Mouse (Mus musculus) brain, embryonic 18.5 days (tissue): ENCODE results near the gene Isoc2b.
A peak's percentile ranks its signal among the peaks of the same experiment; 100 is the strongest.
"Not testable (repeated sequence)": the region's sequence is repeated elsewhere in the genome, so short reads cannot be mapped to it uniquely, and the experiment has no call there.

Source experiments
- DNase-seq: peaks from one replicate; pipeline ENCODE4 v3.0.0-alpha.2; 2012; ENCODE audit warnings: low read depth, low spot score

Gene Isoc2b

DNA sequence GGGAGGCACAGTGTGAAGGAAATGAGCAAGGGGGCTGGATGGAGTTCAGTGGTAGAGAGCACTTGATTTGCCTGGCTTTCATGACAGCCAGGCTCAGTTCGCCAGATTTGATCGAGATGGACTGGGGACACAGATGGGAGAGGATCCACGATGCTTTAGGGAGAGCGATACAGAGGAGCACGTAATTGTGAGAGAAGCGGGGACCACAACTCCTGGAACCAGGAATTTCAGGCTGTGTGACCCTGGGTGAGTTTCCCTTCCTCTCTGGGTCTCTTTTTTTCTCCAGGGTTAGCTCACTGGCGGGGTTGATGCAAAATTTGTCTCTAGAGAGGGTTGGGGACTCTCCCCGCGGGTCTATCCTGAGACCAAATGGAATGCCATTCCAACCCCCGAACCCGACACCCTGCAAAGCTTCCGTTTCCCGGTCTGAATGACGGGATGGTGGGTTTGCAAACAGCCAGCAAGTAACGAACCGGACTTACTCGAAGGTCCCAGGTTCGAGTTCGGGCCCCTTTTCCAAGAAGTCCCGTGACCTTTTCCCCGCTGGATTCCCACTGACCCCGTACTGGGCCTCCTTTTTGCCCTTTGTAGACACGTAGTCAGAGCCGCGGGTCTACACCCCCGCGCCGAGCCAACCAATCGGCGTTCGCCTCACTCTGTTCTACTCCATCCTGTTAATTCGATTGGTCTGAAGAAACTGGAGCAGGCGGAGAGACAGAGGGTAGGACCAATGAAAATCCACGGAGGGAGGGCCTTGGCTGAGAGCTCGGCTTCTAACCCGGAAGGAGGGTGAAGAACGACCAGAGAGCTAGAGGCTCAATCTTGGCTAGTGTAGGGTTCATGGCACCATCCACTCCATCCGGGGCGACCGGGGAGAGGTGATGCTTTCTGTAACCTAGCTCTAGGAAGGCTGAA, 4.2 kb downstream of the Isoc2b start:
- peak; percentile 94 for DNase-seq

- DNase-seq = no peak
Observed at GRCm38 (mm10) chr7:4865090-4865489, 5.0 kb downstream of the Isoc2b start.

GRCm38 (mm10) chr7:4864130-4864845, 5.8 kb downstream of the Isoc2b start:
- DNase-seq = no peak

DNA sequence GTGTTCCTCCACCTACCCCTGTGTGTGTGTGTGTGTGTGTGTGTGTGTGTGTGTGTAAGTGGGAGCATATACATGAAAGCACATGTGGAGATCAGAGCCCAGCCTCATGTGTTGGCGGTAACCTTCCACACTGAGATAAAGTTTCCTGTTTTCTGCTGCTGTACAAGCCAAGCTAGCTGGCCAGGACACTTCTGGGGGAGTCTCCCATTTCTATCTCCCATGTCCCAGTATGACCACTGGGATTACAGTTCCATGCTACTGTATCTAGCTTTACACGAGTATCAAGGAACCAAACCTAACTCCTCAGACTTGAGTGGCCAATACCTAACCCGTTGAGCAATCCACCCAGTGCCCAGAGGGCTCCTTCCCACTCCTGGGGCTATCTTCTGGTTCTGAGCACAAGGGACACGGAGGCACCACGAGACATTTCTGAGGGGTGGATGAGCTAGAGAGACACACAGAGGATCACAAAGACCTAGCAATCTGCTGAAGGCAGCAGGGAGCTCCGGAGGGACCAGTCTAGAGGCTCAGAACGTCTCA, 6.4 kb downstream of the Isoc2b start:
- DNase-seq = no peak

DNA sequence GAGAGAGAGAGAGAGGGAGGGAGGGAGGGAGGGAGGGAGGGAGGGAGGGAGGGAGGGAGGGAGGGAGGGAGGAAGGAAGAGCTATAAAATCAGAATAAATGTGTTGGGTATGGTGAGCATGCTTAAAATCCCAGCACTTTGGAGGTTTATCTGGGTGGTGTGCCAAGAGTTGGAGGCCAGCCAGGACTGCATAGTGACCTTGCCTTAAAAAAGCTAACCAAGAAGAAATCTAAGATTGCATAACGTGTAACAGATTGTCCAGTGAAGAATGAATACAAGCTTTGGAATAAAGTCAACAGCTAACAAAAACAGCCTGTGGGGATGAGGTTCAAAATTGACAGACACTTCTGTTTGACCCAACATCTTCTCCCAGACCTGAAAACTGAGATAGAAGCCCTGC, 7.0 kb downstream of the Isoc2b start:
- no peak for DNase-seq

DNA sequence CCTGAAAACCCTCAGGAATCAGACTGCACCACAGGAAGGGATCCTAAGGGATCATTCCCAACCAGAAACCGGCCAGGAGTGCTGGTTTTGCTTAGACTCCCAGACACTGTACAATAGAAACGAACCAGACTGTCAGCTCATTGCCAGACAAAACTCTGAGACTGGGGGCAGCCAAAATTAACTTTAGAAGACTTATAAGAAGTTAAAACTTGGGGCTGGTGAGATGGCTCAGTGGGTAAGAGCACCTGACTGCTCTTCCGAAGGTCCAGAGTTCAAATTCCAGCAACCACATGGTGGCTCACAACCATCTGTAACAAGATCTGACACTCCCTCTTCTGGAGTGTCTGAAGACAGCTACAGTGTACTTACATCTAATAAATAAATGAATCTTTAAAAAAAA, 9.1 kb downstream of the Isoc2b start:
- DNase-seq = not testable (repeated sequence)

DNA sequence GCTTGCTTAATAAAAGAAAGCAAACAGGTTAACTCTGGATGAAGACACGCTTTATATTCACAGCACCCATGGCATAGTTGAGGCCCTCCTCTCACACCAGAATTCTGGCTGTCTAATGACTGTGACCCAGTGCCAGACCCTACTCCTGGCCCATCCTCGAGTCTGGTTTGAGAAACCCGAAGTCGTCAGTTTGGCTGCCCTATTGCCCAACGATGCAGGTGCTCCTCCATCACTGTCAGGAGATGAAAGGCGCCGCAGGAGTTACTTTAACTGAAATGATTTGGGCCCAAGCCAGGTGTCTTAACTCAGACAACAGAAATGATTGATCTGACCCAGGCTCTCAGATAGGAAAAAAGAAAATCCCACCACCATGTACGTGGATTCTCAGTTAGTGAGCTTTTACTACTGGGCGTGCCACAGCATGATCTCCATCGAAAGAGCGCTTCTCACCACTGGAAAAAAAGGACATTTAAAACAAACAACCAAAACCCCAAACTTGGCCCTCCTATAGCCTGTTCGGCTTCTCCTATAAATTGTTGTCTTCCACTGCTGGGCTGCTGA, 10.6 kb downstream of the Isoc2b start:
- no peak for DNase-seq

DNA sequence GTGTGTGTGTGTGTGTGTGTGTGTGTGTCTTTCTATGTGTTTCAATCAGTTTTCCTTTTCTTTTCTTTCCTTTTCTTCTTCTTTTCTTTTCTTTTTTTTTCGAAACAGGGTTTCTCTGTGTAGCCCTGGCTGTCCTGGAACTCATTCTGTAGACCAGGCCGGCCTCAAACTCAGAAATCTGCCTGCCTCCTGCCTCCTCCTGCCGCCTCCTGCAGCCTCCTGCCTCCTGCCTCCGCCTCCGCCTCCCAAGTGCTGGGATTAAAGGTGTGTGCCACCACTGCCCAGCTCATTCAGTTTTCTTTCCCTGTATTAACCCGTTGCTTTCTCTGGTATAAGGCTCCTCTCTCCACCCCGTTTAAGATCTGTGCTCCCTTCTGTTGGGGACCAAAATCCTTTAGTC, 12.7 kb downstream of the Isoc2b start:
- DNase-seq = no peak

GRCm38 (mm10) chr7:4856508-4856907, 13.6 kb downstream of the Isoc2b start:
- DNase-seq = no peak

DNA sequence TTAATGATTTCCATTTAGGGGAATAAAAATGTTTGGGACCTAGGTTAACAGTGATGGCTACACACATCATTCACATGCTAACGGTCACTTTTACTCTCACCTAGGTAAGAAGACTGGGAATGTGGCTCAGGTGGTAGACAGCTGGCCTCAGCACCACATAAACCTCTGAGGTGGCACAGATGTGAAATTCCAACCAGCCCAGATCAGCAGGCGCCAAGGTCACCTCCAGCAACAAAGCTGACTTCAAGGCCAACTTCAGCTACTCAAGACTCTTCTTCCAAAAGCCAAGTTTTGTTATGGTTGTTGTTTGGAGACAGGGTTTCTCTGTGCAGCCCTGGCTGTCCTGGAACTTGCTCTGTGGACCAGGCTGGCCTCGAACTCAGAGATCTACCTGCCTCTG, 16.4 kb downstream of the Isoc2b start:
- no peak for DNase-seq

GRCm38 (mm10) chr7:4851315-4851688, 18.8 kb downstream of the Isoc2b start:
- no peak for DNase-seq

- DNase-seq = no peak
Observed at GRCm38 (mm10) chr7:4850621-4851314, 19.3 kb downstream of the Isoc2b start.

- no peak for DNase-seq
Observed at GRCm38 (mm10) chr7:4849372-4849771, 20.7 kb downstream of the Isoc2b start.

- peak; percentile 87 for DNase-seq
Observed at GRCm38 (mm10) chr7:4844917-4845309, 25.1 kb downstream of the Isoc2b start.

- no peak for DNase-seq
Observed at GRCm38 (mm10) chr7:4844245-4844916, 25.7 kb downstream of the Isoc2b start, which contains the start of gene Shisa7. Gene Shisa7, minus strand, starts transcription at chr7:4844696.

- DNase-seq = peak; percentile 75
Observed at GRCm38 (mm10) chr7:4843604-4844244, 26.3 kb downstream of the Isoc2b start.

- no peak for DNase-seq
Observed at GRCm38 (mm10) chr7:4842634-4843131, 27.4 kb downstream of the Isoc2b start.

- no peak for DNase-seq
Observed at GRCm38 (mm10) chr7:4842077-4842476, 28.0 kb downstream of the Isoc2b start.

DNA sequence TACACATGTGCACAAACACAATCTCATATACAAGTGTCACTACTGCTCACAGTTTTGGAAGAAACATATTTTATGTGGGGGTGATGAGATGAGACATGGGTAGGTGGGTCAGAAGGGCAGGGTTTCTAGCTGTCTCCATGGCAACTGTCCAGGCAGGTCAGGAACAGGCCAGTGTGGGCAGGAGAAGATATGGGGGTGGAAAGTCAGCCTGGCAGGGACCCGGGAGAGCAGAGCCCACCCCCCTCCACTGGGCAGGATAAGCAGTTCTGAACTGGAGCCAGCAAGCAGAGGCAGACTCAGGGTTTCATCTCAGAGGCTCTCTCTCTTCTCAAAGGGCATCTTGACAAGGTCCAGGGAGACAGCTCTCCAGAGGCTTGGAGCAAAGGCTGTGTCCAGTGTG, 32.4 kb downstream of the Isoc2b start:
- DNase-seq = no peak

DNA sequence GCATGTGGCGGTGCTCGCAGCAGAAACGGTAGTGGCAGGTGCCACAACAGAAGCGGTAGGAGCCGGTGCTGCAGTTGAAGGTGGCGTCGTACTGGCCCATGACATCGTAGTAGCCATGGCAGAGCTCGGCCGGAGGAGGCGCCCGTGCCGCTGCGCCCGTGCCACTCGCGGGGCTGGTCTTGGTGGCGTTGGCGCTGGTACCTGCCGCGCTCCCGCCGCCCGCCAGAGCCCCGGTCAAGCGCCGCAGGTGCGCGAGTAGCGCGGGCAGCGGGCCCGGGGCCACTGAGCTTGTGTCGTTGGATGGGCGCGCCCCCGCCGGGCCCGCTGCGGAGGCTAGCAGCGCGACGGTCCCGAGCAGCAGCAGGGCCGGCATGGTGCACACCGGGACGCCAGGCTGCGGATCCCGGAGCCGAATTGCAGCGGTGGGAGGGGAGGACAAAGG, 33.7 kb downstream of the Isoc2b start:
- no peak for DNase-seq
